Mouse (Mus musculus): ENCODE data around the gene Tmem114. TPM values are rescaled to one million over a fixed set of nuclear protein-coding genes. Genes with fewer than 3 reads are reported as not detected.

Gene Tmem114
- polyA plus RNA-seq, 2 experiments from 2014 or later = not detected

- ATAC-seq = peak; percentile 76
Observed at GRCm38 (mm10) chr16:8406708-8407107, 18.2 kb downstream of the Tmem114 start.

DNA sequence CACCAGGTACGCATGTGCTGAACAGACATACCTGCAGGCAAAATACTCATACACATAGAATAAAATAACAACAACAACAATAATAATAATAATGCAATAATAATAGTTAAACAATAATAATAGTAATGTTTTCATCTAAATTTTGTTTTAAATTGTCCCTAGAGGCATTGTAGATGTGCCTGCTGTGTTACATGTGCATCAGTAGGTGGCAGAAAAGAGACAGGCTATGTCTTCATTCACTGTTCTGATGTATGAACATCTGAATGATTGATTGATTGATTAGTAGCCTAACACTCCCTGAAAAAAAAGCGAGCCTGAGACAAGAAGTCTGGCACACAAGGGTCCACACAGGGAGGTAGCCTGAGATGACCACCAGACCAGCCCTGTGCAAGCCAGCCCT lies 22.3 kb downstream of the Tmem114 start:
- no peak for ATAC-seq

- ATAC-seq = no peak
Observed at GRCm38 (mm10) chr16:8401171-8401955, 23.6 kb downstream of the Tmem114 start.

- no peak for ATAC-seq
Observed at GRCm38 (mm10) chr16:8399868-8400267, 25.1 kb downstream of the Tmem114 start.

DNA sequence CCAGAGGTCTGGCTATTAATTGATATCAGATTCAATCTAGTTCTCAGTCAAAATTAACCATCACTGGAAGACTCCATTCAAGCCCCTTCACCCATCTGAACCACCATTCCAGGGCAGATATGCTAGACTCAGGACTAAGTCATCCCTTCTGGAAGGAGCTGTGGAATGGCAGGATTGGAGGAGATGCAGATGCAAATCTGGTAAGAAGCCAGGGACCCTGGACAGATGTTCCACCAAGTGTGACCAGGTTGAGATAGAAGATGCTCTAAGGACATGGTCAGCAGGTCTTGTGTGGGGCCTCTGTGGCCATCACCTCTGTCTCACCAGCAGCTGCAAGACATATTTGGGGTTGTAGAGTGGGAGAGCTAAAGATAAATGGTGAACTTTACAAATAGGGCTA lies 30.0 kb downstream of the Tmem114 start:
- no peak for ATAC-seq

DNA sequence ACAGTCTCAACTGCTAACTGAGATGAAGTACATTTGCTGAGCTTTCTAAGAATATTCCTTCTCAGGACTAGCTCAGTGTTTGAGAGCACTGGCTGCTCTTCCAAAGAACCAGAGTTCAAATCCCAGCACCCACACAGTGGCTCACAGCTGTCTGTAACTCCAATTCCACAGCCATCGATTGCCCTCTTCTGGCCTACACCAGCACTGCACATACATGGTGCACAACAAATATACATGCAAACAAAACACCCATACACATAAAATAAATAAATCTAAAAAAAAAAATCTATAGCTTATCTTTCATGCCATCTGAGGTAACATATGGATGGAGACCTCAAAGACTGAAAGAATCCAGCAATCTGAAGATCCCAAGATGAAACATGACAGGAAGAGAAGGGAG lies 36.4 kb downstream of the Tmem114 start:
- no peak for ATAC-seq

DNA sequence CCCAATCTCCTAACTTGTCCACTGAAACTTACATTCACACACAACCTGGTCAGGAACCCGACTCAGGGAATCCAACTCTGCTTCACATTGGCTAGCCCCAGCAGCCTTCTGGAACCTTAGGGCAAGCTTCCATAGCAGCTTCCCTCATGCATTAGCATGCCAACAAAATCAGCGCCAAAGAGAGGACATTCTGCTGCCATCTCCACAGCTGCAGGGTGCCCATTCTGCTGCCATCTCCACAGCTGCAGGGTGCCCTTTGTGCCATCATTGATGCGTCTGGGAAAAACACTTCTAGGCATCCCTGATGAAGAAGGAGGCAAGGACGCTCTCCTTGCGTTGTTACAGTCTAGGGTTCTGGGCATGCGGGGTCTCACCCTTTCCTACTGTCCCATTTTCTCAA lies 38.5 kb downstream of the Tmem114 start:
- ATAC-seq = no peak

DNA sequence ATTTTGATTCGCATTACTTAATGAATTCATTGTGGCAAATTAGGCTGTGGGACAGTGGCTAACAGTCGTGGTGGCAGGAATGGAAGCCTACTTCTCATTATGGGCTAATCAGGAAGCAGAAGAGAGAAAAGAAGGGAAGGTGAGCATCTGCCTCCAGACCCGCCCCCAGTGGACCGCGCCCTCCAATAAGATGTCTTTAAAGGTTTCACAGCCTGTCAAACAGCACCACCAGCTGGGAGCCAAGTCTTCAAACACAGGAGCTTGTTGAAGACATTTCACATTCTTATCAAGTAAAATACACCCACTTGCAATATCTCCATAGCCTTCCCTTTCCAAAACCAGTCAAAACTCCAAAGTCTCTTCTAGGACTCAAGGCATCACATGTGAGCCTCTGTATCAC lies 39.3 kb downstream of the Tmem114 start:
- ATAC-seq = no peak

DNA sequence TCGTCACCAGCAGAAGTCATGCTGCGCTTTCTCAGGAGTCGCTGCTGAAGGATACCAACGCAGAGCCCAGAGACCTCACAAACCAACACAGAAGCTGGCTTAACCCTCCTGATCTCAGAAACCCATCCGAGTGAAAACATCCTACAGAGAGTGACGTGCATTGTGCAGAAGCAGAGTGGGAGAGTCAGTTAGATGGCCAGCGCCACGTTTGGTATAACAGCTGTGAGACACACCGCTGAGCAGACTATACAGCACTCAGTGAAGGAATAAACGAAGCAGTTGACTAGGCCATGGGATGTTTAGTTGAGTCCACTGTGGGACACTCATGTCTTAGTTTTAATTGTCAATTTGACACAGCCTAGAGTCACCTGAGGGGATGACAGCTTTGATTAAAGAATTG lies 40.2 kb downstream of the Tmem114 start:
- no peak for ATAC-seq

GRCm38 (mm10) chr16:8383396-8383795 lies 41.5 kb downstream of the Tmem114 start:
- no peak for ATAC-seq

DNA sequence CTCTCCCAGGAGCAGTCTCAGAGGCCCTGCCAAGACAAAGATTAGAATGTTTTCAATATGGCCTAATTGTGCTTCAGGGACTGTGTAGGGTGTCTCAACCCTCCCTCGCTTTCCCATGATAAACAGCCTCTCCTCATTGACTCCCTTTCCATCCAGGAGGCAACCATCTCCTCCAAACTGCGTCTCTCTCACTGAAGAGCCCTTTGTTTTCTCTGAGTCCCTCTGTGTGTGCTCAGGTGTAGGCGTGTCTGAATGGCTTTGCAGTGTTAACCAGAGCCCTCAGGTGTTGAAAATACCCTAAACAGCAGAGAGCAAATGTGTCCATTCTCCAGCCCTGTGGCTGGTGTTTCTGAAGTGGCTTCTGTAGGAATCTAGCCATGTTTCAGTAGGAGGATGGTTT lies 61.9 kb downstream of the Tmem114 start:
- no peak for ATAC-seq

Other genes with a start within 250 kb of the Tmem114 start
- gene Mettl22, start 45.7 kb upstream of the Tmem114 start, polyA plus RNA-seq (2017; shearing (Covaris generic)) = 10 to 100 TPM; 24.1 to 35.5 TPM
- gene Abat, start 88.3 kb upstream of the Tmem114 start, polyA plus RNA-seq (2017; shearing (Covaris generic)) = 1 to 10 TPM in 1 of 2 experiments, under 1 TPM in 1; 0.74 to 1.8 TPM
- 100 to 1,000 TPM in 1 of 2 experiments, 10 to 100 TPM in 1; 93.6 to 129 TPM for gene Pmm2, start 212.5 kb upstream of the Tmem114 start, polyA plus RNA-seq (2017; shearing (Covaris generic))
- 10 to 100 TPM; 10.1 to 15.7 TPM for gene Tmem186, start 212.6 kb upstream of the Tmem114 start, polyA plus RNA-seq (2017; shearing (Covaris generic))
- gene Carhsp1, start 247.0 kb upstream of the Tmem114 start, polyA plus RNA-seq (2017; shearing (Covaris generic)) = 10 to 100 TPM; 11.7 to 29.4 TPM